Mouse (Mus musculus) G1E (cell line): ENCODE data around the gene Mipep. TPM values are rescaled to one million over a fixed set of nuclear protein-coding genes. Genes with fewer than 3 reads are reported as not detected.

Source experiments
- ATAC-seq: 2 replicates; pipeline ENCODE4 v1.8.0; 2016; ENCODE audit warnings: mild to moderate bottlenecking; ENCODE audit not compliant: insufficient number of reproducible peaks, poor library complexity, low FRiP score, severe bottlenecking; ENCODE audit errors: extremely low read depth
- DNase-seq: peaks from one replicate; pipeline ENCODE4 v3.0.0; 2012; ENCODE audit warnings: low spot score
- H3K27me3 ChIP-seq: 2 replicates; pipeline ENCODE4 v1.6.1; 2012; ENCODE audit warnings: mild to moderate bottlenecking, low read length, inconsistent platforms; ENCODE audit not compliant: insufficient read depth
- H3K36me3 ChIP-seq: replicated peaks from 2 replicates; pipeline ENCODE3; 2012; ENCODE audit warnings: mild to moderate bottlenecking, inconsistent platforms
- H3K4me1 ChIP-seq: 2 replicates; pipeline ENCODE4 v1.6.1; 2012; ENCODE audit warnings: low read depth, low read length, inconsistent platforms, mixed read lengths; ENCODE audit not compliant: insufficient read depth
- H3K4me3 ChIP-seq: 2 replicates; pipeline ENCODE4 v1.5.1; 2012; ENCODE audit warnings: low read depth, mild to moderate bottlenecking, inconsistent platforms, low read length, moderate library complexity, mixed read lengths
- H3K9me3 ChIP-seq: replicated peaks from 2 replicates; pipeline ENCODE4 v1.6.1; 2012; ENCODE audit warnings: inconsistent platforms
- CTCF ChIP-seq: IDR thresholded peaks from 2 replicates; pipeline ENCODE4 v1.5.1; 2012; ENCODE audit warnings: low read depth, low read length, inconsistent platforms, mixed read lengths
- GATA1 ChIP-seq: IDR thresholded peaks from 2 replicates; pipeline ENCODE4 v1.6.1; 2012; ENCODE audit warnings: borderline replicate concordance, low read length, inconsistent platforms, mixed read lengths
- GATA2 ChIP-seq: IDR thresholded peaks from 2 replicates; pipeline ENCODE4 v1.6.1; 2012; ENCODE audit warnings: low read depth, low read length, inconsistent platforms, borderline replicate concordance
- POLR2AphosphoS5 ChIP-seq: IDR thresholded peaks from 2 replicates; pipeline ENCODE4 v1.6.1; 2012; ENCODE audit warnings: low read depth, low read length, inconsistent platforms; ENCODE audit not compliant: insufficient replicate concordance
- TAL1 ChIP-seq: conservative IDR thresholded peaks from 2 replicates; pipeline ENCODE4 v1.6.1; 2012; ENCODE audit warnings: low read depth, low read length, inconsistent platforms, mixed read lengths
- polyA plus RNA-seq: library from polyadenylated mRNA; stranded (reverse); fragments of >175 nt; gene quantifications from 2 replicates; pipeline ENCODE4 v1.2.3, GENCODE M21; 2012
- total RNA-seq, 2 experiments: library from RNA; stranded (forward) in 1 of 2; stranded (reverse) in 1 of 2; fragments of 200-1000 nt in 1 of 2; fragments of >200 nt in 1 of 2; fragmentation: Nextera tagmentation in 1 of 2; gene quantifications; 2 replicates each; pipeline ENCODE4 v1.2.3; 2014 to 2017

The Mipep gene
- total and polyA plus RNA-seq, 3 experiments: 13.7 to 17.7 (median 17.3) TPM

DNA sequence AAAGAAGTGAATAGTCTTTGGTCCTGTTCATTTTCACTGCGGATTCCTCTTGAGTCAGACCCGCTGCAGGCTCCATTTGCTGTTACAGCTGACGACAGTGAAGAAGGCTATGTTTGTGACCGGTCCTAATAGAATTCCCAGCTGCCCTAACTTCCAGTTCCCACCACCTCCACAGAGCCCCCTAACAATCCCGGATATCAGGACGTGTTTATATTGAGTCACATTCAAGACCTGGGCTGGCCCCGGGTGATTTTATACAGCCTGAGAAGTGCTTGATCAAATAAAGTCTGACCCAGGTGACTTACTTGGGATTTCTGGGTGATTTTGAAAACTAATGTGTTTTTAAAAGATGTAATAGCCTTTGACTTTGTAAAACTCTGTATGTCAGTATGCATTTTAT lies 21.6 kb upstream of the Mipep start:
- DNase-seq (no peak), ATAC-seq (no peak)
- Histone ChIP-seq H3K9me3 (no peaks in the 10 kb centered on the region), H3K36me3 (no peaks in the 10 kb centered on the region), H3K4me1 (no peaks in the 10 kb centered on the region), H3K4me3 (no peak overlapping the region), H3K27me3 (peaks cover 17% of the 10 kb centered on the region; the same call in 1 of the 2 replicates)
- TF ChIP-seq CTCF (no peak), POLR2AphosphoS5 (no peak), GATA1 (no peak), GATA2 (no peak), TAL1 (no peak)

DNA sequence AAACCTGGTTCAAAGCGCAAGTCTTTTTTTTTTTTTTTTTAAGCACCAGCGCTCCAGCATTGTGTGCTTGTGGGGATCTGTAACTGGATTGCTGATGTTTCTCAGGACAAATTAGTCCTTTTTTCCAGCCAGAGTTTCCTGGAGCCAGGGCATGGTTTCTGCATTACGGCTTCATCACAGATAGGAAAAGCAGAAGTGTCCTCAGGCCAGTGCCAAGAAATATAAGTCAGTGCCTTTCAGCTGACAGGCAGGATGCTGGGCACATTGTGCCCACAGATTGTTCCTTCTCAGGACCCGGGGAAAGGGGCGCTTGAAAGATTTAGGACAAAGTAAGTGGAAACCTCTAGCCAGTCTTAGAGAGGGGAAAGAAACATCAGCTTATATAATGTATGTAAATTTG lies 20.6 kb upstream of the Mipep start:
- DNase-seq (no peak), ATAC-seq (no peak)
- H3K9me3 ChIP-seq: no peaks in the 10 kb centered on the region
- peaks cover 17% of the 10 kb centered on the region; the same call in 1 of the 2 replicates for H3K27me3 ChIP-seq
- H3K4me3 ChIP-seq: no peak overlapping the region
- TF ChIP-seq GATA1: no peak
- TF ChIP-seq GATA2: no peak
- no peak for TF ChIP-seq TAL1
- no peak for TF ChIP-seq CTCF
- TF ChIP-seq POLR2AphosphoS5: no peak
- no peaks in the 10 kb centered on the region for H3K36me3 ChIP-seq
- H3K4me1 ChIP-seq: no peaks in the 10 kb centered on the region

DNA sequence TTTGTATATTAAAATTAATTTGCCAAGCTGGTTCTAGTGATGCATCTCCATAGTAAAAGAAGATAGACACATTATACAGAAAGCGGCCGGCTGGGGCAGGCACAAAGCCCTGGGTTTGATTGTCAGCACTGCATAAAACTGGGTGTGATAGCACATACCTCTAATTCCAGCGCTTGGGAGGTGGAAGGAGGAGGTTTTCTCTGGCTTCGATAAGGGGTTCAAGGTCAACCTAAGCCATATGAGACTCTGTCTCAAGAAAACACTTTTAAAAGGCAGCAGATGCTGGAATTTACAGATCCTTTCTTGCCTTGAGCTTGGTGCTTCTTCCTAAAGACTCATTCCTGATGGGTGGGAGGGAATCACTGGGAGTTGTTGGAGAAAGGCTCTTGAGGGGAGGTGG lies 19.8 kb upstream of the Mipep start:
- no peak overlapping the region for H3K4me3 ChIP-seq
- no peaks in the 10 kb centered on the region for H3K4me1 ChIP-seq
- no peaks in the 10 kb centered on the region for H3K9me3 ChIP-seq
- DNase-seq: no peak
- no peak for TF ChIP-seq GATA2
- H3K27me3 ChIP-seq: peaks cover 20% of the 10 kb centered on the region; the same call in 1 of the 2 replicates
- no peak for ATAC-seq
- no peaks in the 10 kb centered on the region for H3K36me3 ChIP-seq

DNA sequence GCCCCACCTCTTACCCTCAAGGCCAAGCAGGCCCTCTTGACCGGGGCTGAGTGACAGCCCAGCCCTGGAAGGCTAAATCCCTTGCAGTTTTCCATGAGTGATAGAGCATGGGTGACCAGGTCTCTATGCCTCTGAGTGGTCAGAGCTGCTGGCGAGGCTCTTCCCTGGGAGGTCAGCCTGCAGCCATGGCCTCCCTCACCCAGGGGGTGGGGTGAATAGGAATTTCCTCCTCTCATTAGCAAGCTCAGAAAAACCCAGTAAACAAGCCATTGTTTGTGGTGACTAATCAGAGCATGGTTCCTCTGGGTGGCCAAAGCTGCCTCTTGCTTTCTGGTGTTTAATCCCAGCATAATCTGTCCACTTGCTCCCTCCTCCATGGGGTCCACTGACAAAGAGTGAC lies 19.3 kb upstream of the Mipep start:
- no peak for ATAC-seq
- H3K36me3 ChIP-seq: no peaks in the 10 kb centered on the region
- H3K4me3 ChIP-seq: no peak overlapping the region
- peaks cover 20% of the 10 kb centered on the region; the same call in 1 of the 2 replicates for H3K27me3 ChIP-seq
- TF ChIP-seq TAL1 (no peak), GATA2 (no peak), CTCF (no peak), GATA1 (no peak), POLR2AphosphoS5 (no peak)
- no peaks in the 10 kb centered on the region for H3K9me3 ChIP-seq
- no peaks in the 10 kb centered on the region for H3K4me1 ChIP-seq
- DNase-seq: no peak

DNA sequence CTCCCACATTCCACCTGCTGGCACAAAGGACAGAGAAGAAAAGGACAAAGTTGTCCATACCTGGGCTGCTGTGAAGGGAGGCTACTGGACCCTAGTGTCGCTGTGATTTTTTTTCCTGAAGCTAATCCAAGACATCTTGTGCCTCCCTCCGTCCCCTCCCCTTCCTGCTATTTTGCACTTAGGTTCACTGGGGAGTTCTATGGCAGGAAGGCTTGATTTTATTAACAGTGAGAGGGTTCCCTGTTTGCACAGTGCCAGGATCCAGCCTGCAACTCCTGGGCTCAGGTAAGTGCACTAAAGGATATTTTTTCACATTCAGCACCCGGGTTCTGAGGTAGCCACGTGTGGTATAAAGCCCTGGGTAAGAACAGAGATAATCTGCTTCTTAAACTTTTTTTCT lies 16.5 kb upstream of the Mipep start, which contains the start of gene C1qtnf9:
TSS of gene C1qtnf9 (plus strand) at position 251 of the 400 bp plus-strand sequence.
- ATAC-seq: no peak
- TF ChIP-seq GATA2 (no peak), POLR2AphosphoS5 (no peak), CTCF (no peak), TAL1 (no peak), GATA1 (no peak)
- Histone ChIP-seq H3K9me3 (no peaks in the 10 kb centered on the region), H3K4me3 (no peak within 1 kb of the TSS), H3K36me3 (no peaks in the 10 kb centered on the region), H3K4me1 (peaks cover 3% of the 10 kb centered on the region), H3K27me3 (peaks cover 27% of the 10 kb centered on the region; the same call in 1 of the 2 replicates)
- DNase-seq: no peak

DNA sequence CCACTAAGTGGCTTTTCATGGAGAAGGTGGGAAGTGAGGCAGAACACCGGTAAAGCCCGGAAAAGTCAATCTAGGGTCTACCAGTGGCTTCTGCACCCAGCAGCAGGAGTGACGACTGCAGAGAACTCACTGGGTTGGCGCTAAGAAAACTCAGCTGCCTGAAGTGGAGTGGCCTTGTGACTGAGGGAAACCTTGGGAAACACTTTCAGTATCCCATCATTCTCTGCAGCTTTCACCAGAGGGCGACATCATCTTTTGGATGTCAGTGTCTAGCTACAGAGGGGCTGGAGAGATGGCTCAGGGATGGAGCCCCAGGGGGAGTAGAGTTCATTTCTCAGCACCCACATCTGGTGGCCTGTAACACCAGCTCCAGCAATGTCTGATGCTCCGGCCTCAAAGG lies 15.0 kb upstream of the Mipep start:
- no peaks in the 10 kb centered on the region for H3K36me3 ChIP-seq
- no peak overlapping the region for H3K4me3 ChIP-seq
- H3K27me3 ChIP-seq: peaks cover 27% of the 10 kb centered on the region; the same call in 1 of the 2 replicates
- H3K9me3 ChIP-seq: no peaks in the 10 kb centered on the region
- no peak for DNase-seq
- TF ChIP-seq TAL1 (no peak), GATA1 (no peak), POLR2AphosphoS5 (no peak), GATA2 (no peak), CTCF (no peak)
- peaks cover 3% of the 10 kb centered on the region for H3K4me1 ChIP-seq
- no peak for ATAC-seq

DNA sequence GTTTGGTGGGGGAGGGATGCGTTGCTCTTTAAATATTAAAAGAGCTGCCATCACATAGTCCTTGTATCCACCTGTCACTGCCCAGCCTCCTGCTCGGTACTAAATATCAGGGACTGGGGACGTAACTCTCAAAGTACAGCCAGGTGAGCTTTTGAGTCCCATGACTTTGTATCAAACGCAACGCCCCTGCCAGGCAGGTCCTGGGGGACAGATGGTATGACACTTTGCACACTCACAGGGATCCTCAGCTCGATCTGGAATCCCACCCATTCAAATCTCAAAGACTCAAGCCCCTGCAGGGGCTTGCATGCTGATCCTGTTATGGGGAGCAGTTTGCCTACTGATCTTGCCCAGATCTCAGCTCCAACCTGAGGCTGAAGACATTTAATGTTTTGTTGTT lies 13.8 kb upstream of the Mipep start:
- TF ChIP-seq TAL1 (no peak), CTCF (no peak), GATA2 (no peak), GATA1 (no peak), POLR2AphosphoS5 (no peak)
- H3K4me1 ChIP-seq: peaks cover 3% of the 10 kb centered on the region
- ATAC-seq: no peak
- H3K9me3 ChIP-seq: no peaks in the 10 kb centered on the region
- no peaks in the 10 kb centered on the region for H3K36me3 ChIP-seq
- DNase-seq: no peak
- no peak overlapping the region for H3K4me3 ChIP-seq
- 0 out of 2 replicates have a peak, but pooled peaks cover 22% of the 10 kb centered on the region for H3K27me3 ChIP-seq
